Mouse (Mus musculus) midbrain, embryonic 13.5 days (tissue): Measurements from ENCODE around the gene Scarf2. TPM values are rescaled to one million over a fixed set of nuclear protein-coding genes. Genes with fewer than 3 reads are reported as not detected.

Experiments
- ATAC-seq: fragments of 200-750 bp; cut with Nextera tagmentation; 2 replicates; pipeline ENCODE4 v1.8.0; 2017; ENCODE audit warnings: mild to moderate bottlenecking, moderate TSS enrichment, moderate library complexity
- H3K27ac ChIP-seq: fragments of 300-500 bp; sonication (generic); 2 replicates; pipeline ENCODE4 v1.5.1; 2015; ENCODE audit warnings: inconsistent platforms, mild to moderate bottlenecking, moderate library complexity
- H3K27me3 ChIP-seq: fragments of 300-500 bp; sonication (generic); 2 replicates; pipeline ENCODE4 v1.6.1; 2015; ENCODE audit warnings: mild to moderate bottlenecking, inconsistent platforms
- H3K36me3 ChIP-seq: fragments of 300-500 bp; sonication (generic); 2 replicates; pipeline ENCODE4 v1.6.1; 2015; ENCODE audit warnings: mild to moderate bottlenecking, inconsistent platforms
- H3K4me1 ChIP-seq: fragments of 300-500 bp; sonication (generic); replicated peaks from 2 replicates; pipeline ENCODE4 v1.6.1; 2015; ENCODE audit warnings: inconsistent platforms
- H3K4me2 ChIP-seq: fragments of 300-500 bp; sonication (generic); replicated peaks from 2 replicates; pipeline ENCODE4 v1.6.1; 2015; ENCODE audit warnings: moderate library complexity, mild to moderate bottlenecking, inconsistent platforms
- H3K4me3 ChIP-seq: fragments of 300-500 bp; sonication (generic); replicated peaks from 2 replicates; pipeline ENCODE4 v1.5.1; 2015; ENCODE audit warnings: mild to moderate bottlenecking, inconsistent platforms
- H3K9ac ChIP-seq: fragments of 300-500 bp; sonication (generic); replicated peaks from 2 replicates; pipeline ENCODE4 v1.6.1; 2015; ENCODE audit warnings: mild to moderate bottlenecking, inconsistent platforms
- H3K9me3 ChIP-seq: fragments of 300-500 bp; sonication (generic); 2 replicates; pipeline ENCODE4 v1.6.1; 2016; ENCODE audit warnings: mild to moderate bottlenecking, inconsistent platforms
- WGBS: fragments of 180-500 bp; shearing (Covaris S2); methylation state at CpG from one replicate; pipeline ENCODE4 v1.1.7; 2015; 5-methylcytosine and 5-hydroxymethylcytosine counted together
- polyA plus RNA-seq: library from polyadenylated mRNA; unstranded; fragments of >200 nt; fragmentation: Nextera tagmentation; extraction: Ambion mirVana; gene quantifications from 2 replicates; pipeline ENCODE4 v1.2.1, GENCODE M21; 2015

Gene Scarf2
- polyA plus RNA-seq, 1 experiment from 2014 or later: 1.6 TPM

- 9% methylated on average over 5 of the region's 5 CpGs for WGBS
- ATAC-seq: no peak
- no peak overlapping the region for H3K4me3 ChIP-seq
These were observed 15.0 kb downstream of the Scarf2 start for GRCm38 (mm10) chr16:17812120-17812519.

GRCm38 (mm10) chr16:17813173-17813572 lies 16.1 kb downstream of the Scarf2 start:
- no peak for ATAC-seq
- WGBS: 68% methylated on average over 4 of the region's 4 CpGs
- no peak overlapping the region for H3K27ac ChIP-seq
- no peaks in the 10 kb centered on the region for H3K36me3 ChIP-seq
- H3K4me3 ChIP-seq: no peak overlapping the region
- no peak overlapping the region for H3K4me2 ChIP-seq
- no peak overlapping the region for H3K9ac ChIP-seq
- H3K27me3 ChIP-seq: peaks cover 71% of the 10 kb centered on the region
- H3K4me1 ChIP-seq: peaks cover 22% of the 10 kb centered on the region
- H3K9me3 ChIP-seq: no peaks in the 10 kb centered on the region

More at GRCm38 (mm10) chr16:17812120-17812519, 15.0 kb downstream of the Scarf2 start:
- H3K9ac ChIP-seq: no peak overlapping the region
- no peak overlapping the region for H3K27ac ChIP-seq
- peaks cover 27% of the 10 kb centered on the region for H3K4me1 ChIP-seq
- H3K4me2 ChIP-seq: no peak overlapping the region
- H3K9me3 ChIP-seq: no peaks in the 10 kb centered on the region
- H3K27me3 ChIP-seq: peaks cover 71% of the 10 kb centered on the region
- H3K36me3 ChIP-seq: no peaks in the 10 kb centered on the region

GRCm38 (mm10) chr16:17815411-17816402 lies 18.6 kb downstream of the Scarf2 start:
- peak overlapping the region; percentile 76 for H3K4me2 ChIP-seq
- H3K27me3 ChIP-seq: peaks cover 55% of the 10 kb centered on the region
- 2% methylated on average over 63 of the region's 63 CpGs for WGBS
- peak overlapping the region; percentile 78 for H3K9ac ChIP-seq
- ATAC-seq: peak; percentile 90
- no peaks in the 10 kb centered on the region for H3K9me3 ChIP-seq
- H3K27ac ChIP-seq: peak overlapping the region; percentile 10; the same call in 1 of the 2 replicates
- H3K4me3 ChIP-seq: peak overlapping the region; percentile 50
- H3K36me3 ChIP-seq: no peaks in the 10 kb centered on the region
- H3K4me1 ChIP-seq: peaks cover 13% of the 10 kb centered on the region; the same call in 1 of the 2 replicates

GRCm38 (mm10) chr16:17816528-17816927 lies 19.4 kb downstream of the Scarf2 start:
- no peaks in the 10 kb centered on the region for H3K9me3 ChIP-seq
- H3K4me1 ChIP-seq: peaks cover 13% of the 10 kb centered on the region; the same call in 1 of the 2 replicates
- H3K27me3 ChIP-seq: peaks cover 49% of the 10 kb centered on the region
- WGBS: 82% methylated on average over 8 of the region's 8 CpGs
- ATAC-seq: no peak
- H3K9ac ChIP-seq: no peak overlapping the region
- H3K4me2 ChIP-seq: peak overlapping the region; percentile 76
- H3K36me3 ChIP-seq: no peaks in the 10 kb centered on the region
- no peak overlapping the region for H3K4me3 ChIP-seq
- no peak overlapping the region for H3K27ac ChIP-seq

GRCm38 (mm10) chr16:17826500-17826899 lies 29.4 kb downstream of the Scarf2 start:
- Histone ChIP-seq H3K27me3 (peaks cover 29% of the 10 kb centered on the region), H3K9ac (no peak overlapping the region), H3K4me3 (no peak overlapping the region), H3K36me3 (no peaks in the 10 kb centered on the region), H3K4me1 (peaks cover 4% of the 10 kb centered on the region; the same call in 1 of the 2 replicates), H3K9me3 (no peaks in the 10 kb centered on the region), H3K27ac (no peak overlapping the region), H3K4me2 (no peak overlapping the region)
- 86% methylated on average over 2 of the region's 2 CpGs for WGBS
- no peak for ATAC-seq

GRCm38 (mm10) chr16:17828229-17828628 lies 31.1 kb downstream of the Scarf2 start:
- WGBS: 95% methylated on average over 2 of the region's 2 CpGs
- Histone ChIP-seq H3K9me3 (no peaks in the 10 kb centered on the region), H3K27ac (no peak overlapping the region), H3K9ac (no peak overlapping the region), H3K36me3 (no peaks in the 10 kb centered on the region), H3K4me2 (no peak overlapping the region), H3K27me3 (peaks cover 41% of the 10 kb centered on the region), H3K4me1 (peaks cover 15% of the 10 kb centered on the region), H3K4me3 (no peak overlapping the region)
- ATAC-seq: no peak

- no peak overlapping the region for H3K4me3 ChIP-seq
- no peak overlapping the region for H3K27ac ChIP-seq
- H3K4me2 ChIP-seq: no peak overlapping the region
- no peak overlapping the region for H3K9ac ChIP-seq
- WGBS: 76% methylated on average over 3 of the region's 3 CpGs
- peaks cover 48% of the 10 kb centered on the region for H3K27me3 ChIP-seq
- H3K9me3 ChIP-seq: no peaks in the 10 kb centered on the region
- peaks cover 17% of the 10 kb centered on the region for H3K4me1 ChIP-seq
- no peaks in the 10 kb centered on the region for H3K36me3 ChIP-seq
- ATAC-seq: no peak
These were observed 31.8 kb downstream of the Scarf2 start for GRCm38 (mm10) chr16:17828867-17829266.

- Histone ChIP-seq H3K4me3 (no peak overlapping the region), H3K36me3 (no peaks in the 10 kb centered on the region), H3K9ac (no peak overlapping the region; the same call in 1 of the 2 replicates), H3K27ac (no peak overlapping the region), H3K4me1 (peaks cover 29% of the 10 kb centered on the region), H3K4me2 (no peak overlapping the region), H3K27me3 (peaks cover 62% of the 10 kb centered on the region), H3K9me3 (no peaks in the 10 kb centered on the region)
- no peak for ATAC-seq
- 50% methylated on average over 10 of the region's 10 CpGs for WGBS
These were observed 33.5 kb downstream of the Scarf2 start for GRCm38 (mm10) chr16:17830385-17831178.

- Histone ChIP-seq H3K9ac (no peak overlapping the region), H3K27ac (no peak overlapping the region), H3K4me2 (no peak overlapping the region), H3K27me3 (peaks cover 74% of the 10 kb centered on the region), H3K36me3 (no peaks in the 10 kb centered on the region), H3K4me1 (peaks cover 29% of the 10 kb centered on the region), H3K9me3 (no peaks in the 10 kb centered on the region), H3K4me3 (no peak overlapping the region)
- no peak for ATAC-seq
- WGBS: 10% methylated on average over 11 of the region's 11 CpGs
These were observed 34.7 kb downstream of the Scarf2 start for GRCm38 (mm10) chr16:17831781-17832180.

GRCm38 (mm10) chr16:17832821-17833220 lies 35.7 kb downstream of the Scarf2 start, which contains the start of gene B830017H08Rik:
B830017H08Rik (plus strand) TSS chr16:17833121.
- no peaks in the 10 kb centered on the region for H3K9me3 ChIP-seq
- no peak for ATAC-seq
- H3K27me3 ChIP-seq: peaks cover 85% of the 10 kb centered on the region
- peak within 1 kb of the TSS; percentile 85 for H3K4me2 ChIP-seq
- 21% methylated on average over 7 of the region's 7 CpGs for WGBS
- H3K4me1 ChIP-seq: peaks cover 29% of the 10 kb centered on the region
- H3K27ac ChIP-seq: peak within 1 kb of the TSS; percentile 87
- peak within 1 kb of the TSS; percentile 82 for H3K9ac ChIP-seq
- peaks cover 2% of the 10 kb centered on the region; the same call in 1 of the 2 replicates for H3K36me3 ChIP-seq
- H3K4me3 ChIP-seq: peak within 1 kb of the TSS; percentile 58

GRCm38 (mm10) chr16:17833321-17833680 lies 36.2 kb downstream of the Scarf2 start:
- Histone ChIP-seq H3K4me2 (peak overlapping the region; percentile 85), H3K9me3 (no peaks in the 10 kb centered on the region), H3K4me3 (peak overlapping the region; percentile 58), H3K27ac (peak overlapping the region; percentile 87), H3K9ac (peak overlapping the region; percentile 82), H3K4me1 (peaks cover 29% of the 10 kb centered on the region), H3K27me3 (peaks cover 85% of the 10 kb centered on the region), H3K36me3 (peaks cover 5% of the 10 kb centered on the region; the same call in 1 of the 2 replicates)
- ATAC-seq: peak; percentile 76
- WGBS: under 1% methylated on average over 36 of the region's 37 CpGs
